Mouse (Mus musculus) heart, embryonic 12.5 days (tissue): ENCODE data around the gene Mgrn1. TPM values are rescaled to one million over a fixed set of nuclear protein-coding genes. Genes with fewer than 3 reads are reported as not detected.

Experiments
- ATAC-seq: fragments of 200-750 bp; cut with Nextera tagmentation; 2 replicates; pipeline ENCODE4 v1.8.0; 2017; ENCODE audit warnings: moderate TSS enrichment, moderate library complexity; ENCODE audit not compliant: insufficient number of reproducible peaks, low FRiP score
- H3K27ac ChIP-seq: fragments of 300-500 bp; sonication (generic); 2 replicates; pipeline ENCODE4 v1.5.1; 2016; ENCODE audit warnings: mild to moderate bottlenecking, moderate library complexity; ENCODE audit not compliant: poor library complexity, severe bottlenecking
- H3K27me3 ChIP-seq: fragments of 300-500 bp; sonication (generic); replicated peaks from 2 replicates; pipeline ENCODE4 v1.6.1; 2016; ENCODE audit warnings: mild to moderate bottlenecking, moderate library complexity
- H3K36me3 ChIP-seq: fragments of 300-500 bp; sonication (generic); 2 replicates; pipeline ENCODE4 v1.6.1; 2016; ENCODE audit warnings: mild to moderate bottlenecking, moderate library complexity
- H3K4me1 ChIP-seq: fragments of 300-500 bp; sonication (generic); replicated peaks from 2 replicates; pipeline ENCODE4 v1.6.1; 2016; ENCODE audit warnings: mild to moderate bottlenecking
- H3K4me2 ChIP-seq: fragments of 300-500 bp; sonication (generic); 2 replicates; pipeline ENCODE4 v1.6.1; 2016; ENCODE audit warnings: mild to moderate bottlenecking, moderate library complexity
- H3K4me3 ChIP-seq: fragments of 300-500 bp; sonication (generic); 2 replicates; pipeline ENCODE4 v1.5.1; 2016; ENCODE audit warnings: mild to moderate bottlenecking
- H3K9ac ChIP-seq: fragments of 300-500 bp; sonication (generic); 2 replicates; pipeline ENCODE4 v1.6.1; 2016; ENCODE audit warnings: mild to moderate bottlenecking, moderate library complexity
- H3K9me3 ChIP-seq: fragments of 300-500 bp; sonication (generic); replicated peaks from 2 replicates; pipeline ENCODE4 v1.6.1; 2016; ENCODE audit warnings: mild to moderate bottlenecking, moderate library complexity
- WGBS: fragments of 180-500 bp; shearing (Covaris S2); methylation state at CpG from one replicate; pipeline ENCODE4 v1.1.7; 2016; 5-methylcytosine and 5-hydroxymethylcytosine counted together
- polyA plus RNA-seq: library from polyadenylated mRNA; unstranded; fragments of >200 nt; fragmentation: Nextera tagmentation; extraction: Ambion mirVana; gene quantifications from 2 replicates; pipeline ENCODE4 v1.2.1, GENCODE M21; 2016

Mgrn1 gene
- polyA plus RNA-seq, 1 experiment from 2014 or later: 114 TPM

- peak; percentile 73; the same call in 1 of the 2 replicates for ATAC-seq
- Histone ChIP-seq H3K9me3 (no peaks in the 10 kb centered on the region), H3K4me3 (no peak overlapping the region), H3K36me3 (no peaks in the 10 kb centered on the region), H3K27ac (0 out of 2 replicates have a peak overlapping the region, but pooled peaks have one; percentile 19), H3K4me2 (peak overlapping the region; percentile 26; the same call in 1 of the 2 replicates), H3K9ac (0 out of 2 replicates have a peak overlapping the region, but pooled peaks have one; percentile 4), H3K27me3 (no peaks in the 10 kb centered on the region), H3K4me1 (peaks cover 21% of the 10 kb centered on the region)
- 25% methylated on average over 9 of the region's 9 CpGs for WGBS
These were observed 23.1 kb upstream of the Mgrn1 start for GRCm38 (mm10) chr16:4862863-4863483.

GRCm38 (mm10) chr16:4863742-4864141 lies 22.3 kb upstream of the Mgrn1 start:
- Histone ChIP-seq H3K9ac (no peak overlapping the region), H3K27ac (no peak overlapping the region), H3K27me3 (no peaks in the 10 kb centered on the region), H3K4me1 (peaks cover 21% of the 10 kb centered on the region), H3K9me3 (no peaks in the 10 kb centered on the region), H3K4me2 (no peak overlapping the region), H3K36me3 (no peaks in the 10 kb centered on the region; the same call in 1 of the 2 replicates), H3K4me3 (no peak overlapping the region)
- 70% methylated on average over 8 of the region's 8 CpGs for WGBS
- ATAC-seq: no peak; the same call in 1 of the 2 replicates

GRCm38 (mm10) chr16:4866101-4866695 lies 19.9 kb upstream of the Mgrn1 start:
- H3K4me2 ChIP-seq: no peak overlapping the region
- WGBS: 63% methylated on average over 7 of the region's 7 CpGs
- H3K27ac ChIP-seq: no peak overlapping the region
- H3K4me3 ChIP-seq: no peak overlapping the region
- peaks cover 13% of the 10 kb centered on the region for H3K36me3 ChIP-seq
- H3K4me1 ChIP-seq: peaks cover 21% of the 10 kb centered on the region
- no peak for ATAC-seq
- no peaks in the 10 kb centered on the region for H3K27me3 ChIP-seq
- H3K9ac ChIP-seq: no peak overlapping the region
- no peaks in the 10 kb centered on the region for H3K9me3 ChIP-seq

- H3K9me3 ChIP-seq: no peaks in the 10 kb centered on the region
- no peak for ATAC-seq
- no peak overlapping the region for H3K27ac ChIP-seq
- H3K4me1 ChIP-seq: peaks cover 22% of the 10 kb centered on the region
- peaks cover 41% of the 10 kb centered on the region for H3K36me3 ChIP-seq
- H3K4me3 ChIP-seq: no peak overlapping the region
- no peaks in the 10 kb centered on the region for H3K27me3 ChIP-seq
- no peak overlapping the region for H3K4me2 ChIP-seq
- 87% methylated on average over 5 of the region's 5 CpGs for WGBS
- H3K9ac ChIP-seq: no peak overlapping the region
These were observed 15.6 kb upstream of the Mgrn1 start for GRCm38 (mm10) chr16:4870490-4870889.

- Histone ChIP-seq H3K4me1 (peaks cover 30% of the 10 kb centered on the region), H3K27me3 (no peaks in the 10 kb centered on the region), H3K9me3 (no peaks in the 10 kb centered on the region), H3K9ac (no peak overlapping the region), H3K36me3 (peaks cover 47% of the 10 kb centered on the region), H3K27ac (no peak overlapping the region), H3K4me3 (no peak overlapping the region), H3K4me2 (no peak overlapping the region)
- ATAC-seq: no peak
- WGBS: 36% methylated on average over 2 of the region's 2 CpGs
These were observed 14.1 kb upstream of the Mgrn1 start for GRCm38 (mm10) chr16:4871926-4872325.

GRCm38 (mm10) chr16:4875198-4876032 lies 10.6 kb upstream of the Mgrn1 start:
- Histone ChIP-seq H3K4me1 (peaks cover 47% of the 10 kb centered on the region), H3K4me3 (no peak overlapping the region), H3K4me2 (no peak overlapping the region), H3K9me3 (no peaks in the 10 kb centered on the region), H3K9ac (no peak overlapping the region), H3K36me3 (peaks cover 34% of the 10 kb centered on the region), H3K27me3 (no peaks in the 10 kb centered on the region), H3K27ac (no peak overlapping the region)
- no peak for ATAC-seq
- 73% methylated on average over 23 of the region's 23 CpGs for WGBS

- Histone ChIP-seq H3K9ac (no peak overlapping the region), H3K9me3 (no peaks in the 10 kb centered on the region), H3K36me3 (peaks cover 34% of the 10 kb centered on the region), H3K4me2 (no peak overlapping the region), H3K27me3 (no peaks in the 10 kb centered on the region), H3K4me3 (no peak overlapping the region), H3K4me1 (peaks cover 49% of the 10 kb centered on the region), H3K27ac (no peak overlapping the region)
- 69% methylated on average over 8 of the region's 8 CpGs for WGBS
- ATAC-seq: no peak
These were observed 9.9 kb upstream of the Mgrn1 start for GRCm38 (mm10) chr16:4876033-4876680.

GRCm38 (mm10) chr16:4877195-4877594 lies 8.9 kb upstream of the Mgrn1 start:
- H3K9ac ChIP-seq: peak overlapping the region; percentile 84
- H3K36me3 ChIP-seq: peaks cover 29% of the 10 kb centered on the region
- ATAC-seq: no peak
- H3K4me3 ChIP-seq: no peak overlapping the region
- H3K4me2 ChIP-seq: peak overlapping the region; percentile 84
- no peaks in the 10 kb centered on the region for H3K27me3 ChIP-seq
- no peak overlapping the region for H3K27ac ChIP-seq
- peaks cover 49% of the 10 kb centered on the region for H3K4me1 ChIP-seq
- H3K9me3 ChIP-seq: no peaks in the 10 kb centered on the region
- 68% methylated on average over 4 of the region's 4 CpGs for WGBS

GRCm38 (mm10) chr16:4877701-4878100 lies 8.3 kb upstream of the Mgrn1 start:
- Histone ChIP-seq H3K4me3 (peak overlapping the region; percentile 86), H3K27ac (peak overlapping the region; percentile 99; the same call in 1 of the 2 replicates), H3K4me1 (peaks cover 47% of the 10 kb centered on the region), H3K9me3 (no peaks in the 10 kb centered on the region), H3K36me3 (peaks cover 29% of the 10 kb centered on the region), H3K27me3 (no peaks in the 10 kb centered on the region), H3K9ac (peak overlapping the region; percentile 84), H3K4me2 (peak overlapping the region; percentile 84)
- WGBS: 68% methylated on average over 3 of the region's 3 CpGs
- no peak for ATAC-seq

GRCm38 (mm10) chr16:4878192-4878885 lies 7.7 kb upstream of the Mgrn1 start:
- peak overlapping the region; percentile 84 for H3K4me2 ChIP-seq
- peaks cover 28% of the 10 kb centered on the region for H3K36me3 ChIP-seq
- H3K9me3 ChIP-seq: no peaks in the 10 kb centered on the region
- H3K9ac ChIP-seq: peak overlapping the region; percentile 84
- H3K4me3 ChIP-seq: peak overlapping the region; percentile 86
- H3K27me3 ChIP-seq: no peaks in the 10 kb centered on the region
- H3K4me1 ChIP-seq: peaks cover 44% of the 10 kb centered on the region
- no peak for ATAC-seq
- 21% methylated on average over 5 of the region's 5 CpGs for WGBS
- H3K27ac ChIP-seq: peak overlapping the region; percentile 99
